Mouse (Mus musculus): ENCODE results near the gene Tjap1. TPM values are rescaled to one million over a fixed set of nuclear protein-coding genes. Genes with fewer than 3 reads are reported as not detected.

Gene Tjap1
- polyA plus RNA-seq, 1 experiment from 2014 or later: 47.4 TPM

DNA sequence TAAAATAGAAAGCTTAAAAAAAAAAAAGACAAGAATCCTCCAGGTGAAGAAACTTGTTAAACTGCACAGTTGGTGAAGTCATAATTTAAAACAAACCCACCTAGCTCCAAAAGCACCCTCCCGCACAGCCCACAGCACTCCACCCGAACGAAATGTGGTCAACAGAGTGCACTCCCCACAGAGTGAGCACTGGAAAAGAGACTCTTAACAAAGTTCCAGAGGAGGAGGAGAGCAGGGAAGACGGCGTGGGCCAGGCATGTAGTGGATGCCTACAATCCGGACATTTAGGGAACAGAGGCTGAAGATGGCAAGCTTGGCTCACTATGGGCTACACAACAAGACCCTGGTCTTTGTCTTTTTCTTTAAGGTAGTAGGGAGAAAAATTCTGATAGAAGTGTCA, 7.8 kb downstream of the Tjap1 start:
- H3K4me3 ChIP-seq (ENCODE audit: low read depth, low read length): no peak overlapping the region
- H3K9ac ChIP-seq (ENCODE audit: low read depth, low read length): no peak overlapping the region
- no peaks in the 10 kb centered on the region for H3K4me1 ChIP-seq (replicated peaks; ENCODE audit: control insufficient read depth, insufficient read depth, low read length)
- no peaks in the 10 kb centered on the region for H3K9me3 ChIP-seq (ENCODE audit: control insufficient read depth, low read length)
- 82% methylated on average over 6 of the region's 6 CpGs for WGBS
- no peak overlapping the region for H3K27ac ChIP-seq (ENCODE audit: low read depth, low read length)
- 0 out of 2 replicates have a peak, but pooled peaks cover 3% of the 10 kb centered on the region for H3K36me3 ChIP-seq (ENCODE audit: control insufficient read depth, insufficient read depth, low read length)
- no peak for ATAC-seq (ENCODE audit: low FRiP score)
- no peaks in the 10 kb centered on the region for H3K27me3 ChIP-seq (ENCODE audit: control insufficient read depth, insufficient read depth, low read length)
- no peak for DNase-seq (ENCODE audit: low spot score)
- no peak overlapping the region for H3K4me2 ChIP-seq (replicated peaks; ENCODE audit: low read depth, low read length)

DNA sequence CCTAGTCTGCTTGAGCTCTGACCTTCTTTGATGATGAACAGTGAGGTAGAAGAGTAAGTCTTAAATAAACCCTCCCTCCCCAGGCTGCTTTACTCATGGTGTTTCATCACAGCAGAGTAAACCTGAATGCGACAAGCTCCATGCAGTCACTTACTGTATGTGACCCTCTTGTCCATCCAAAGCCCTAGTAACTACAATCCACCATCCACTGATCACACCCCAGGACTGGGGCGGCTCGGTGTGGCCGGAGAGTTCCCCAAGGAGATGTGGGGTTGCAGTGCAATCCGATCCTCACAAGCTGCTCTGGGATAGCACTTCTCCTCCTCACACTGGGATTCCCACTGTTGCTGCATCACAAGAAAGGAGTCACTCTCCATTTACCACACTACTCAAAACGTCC, 8.4 kb downstream of the Tjap1 start:
- Histone ChIP-seq H3K27ac (ENCODE audit: low read depth, low read length) (no peak overlapping the region), H3K4me2 (replicated peaks; ENCODE audit: low read depth, low read length) (no peak overlapping the region), H3K4me3 (ENCODE audit: low read depth, low read length) (no peak overlapping the region), H3K9me3 (ENCODE audit: control insufficient read depth, low read length) (no peaks in the 10 kb centered on the region), H3K36me3 (ENCODE audit: control insufficient read depth, insufficient read depth, low read length) (0 out of 2 replicates have a peak, but pooled peaks cover 3% of the 10 kb centered on the region), H3K27me3 (ENCODE audit: control insufficient read depth, insufficient read depth, low read length) (no peaks in the 10 kb centered on the region), H3K4me1 (replicated peaks; ENCODE audit: control insufficient read depth, insufficient read depth, low read length) (no peaks in the 10 kb centered on the region), H3K9ac (ENCODE audit: low read depth, low read length) (no peak overlapping the region)
- DNase-seq (ENCODE audit: low spot score) (no peak), ATAC-seq (ENCODE audit: low FRiP score) (no peak)
- 68% methylated on average over 6 of the region's 6 CpGs for WGBS

DNA sequence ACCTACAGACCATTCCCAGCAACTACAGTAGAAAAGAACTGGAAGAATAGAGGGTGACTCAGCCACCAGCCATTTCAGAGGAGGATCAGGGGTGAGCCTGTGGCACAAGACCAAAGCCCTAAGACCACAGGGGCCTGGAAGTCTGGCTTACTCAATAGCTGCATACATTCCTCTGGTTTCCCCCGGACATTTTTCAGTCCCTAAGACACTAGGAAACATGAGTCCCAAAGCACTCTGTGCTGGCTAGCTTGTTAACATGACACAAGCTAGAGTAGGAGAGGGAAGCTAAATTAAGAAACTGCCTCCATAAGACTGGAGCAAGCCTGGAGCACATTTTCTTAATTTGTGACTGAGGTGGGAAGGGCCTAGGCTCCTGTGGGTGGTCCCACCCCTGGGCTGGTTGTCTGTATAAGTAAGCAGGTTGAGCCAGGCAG, 9.0 kb downstream of the Tjap1 start:
- Histone ChIP-seq H3K4me3 (ENCODE audit: low read depth, low read length) (no peak overlapping the region), H3K27ac (ENCODE audit: low read depth, low read length) (no peak overlapping the region), H3K9me3 (ENCODE audit: control insufficient read depth, low read length) (no peaks in the 10 kb centered on the region), H3K27me3 (ENCODE audit: control insufficient read depth, insufficient read depth, low read length) (no peaks in the 10 kb centered on the region), H3K4me1 (replicated peaks; ENCODE audit: control insufficient read depth, insufficient read depth, low read length) (no peaks in the 10 kb centered on the region), H3K9ac (ENCODE audit: low read depth, low read length) (no peak overlapping the region), H3K36me3 (ENCODE audit: control insufficient read depth, insufficient read depth, low read length) (0 out of 2 replicates have a peak, but pooled peaks cover 3% of the 10 kb centered on the region), H3K4me2 (replicated peaks; ENCODE audit: low read depth, low read length) (no peak overlapping the region)
- DNase-seq (ENCODE audit: low spot score) (no peak), ATAC-seq (ENCODE audit: low FRiP score) (no peak)
- 50% methylated on average over 1 of the region's 1 CpGs for WGBS

DNA sequence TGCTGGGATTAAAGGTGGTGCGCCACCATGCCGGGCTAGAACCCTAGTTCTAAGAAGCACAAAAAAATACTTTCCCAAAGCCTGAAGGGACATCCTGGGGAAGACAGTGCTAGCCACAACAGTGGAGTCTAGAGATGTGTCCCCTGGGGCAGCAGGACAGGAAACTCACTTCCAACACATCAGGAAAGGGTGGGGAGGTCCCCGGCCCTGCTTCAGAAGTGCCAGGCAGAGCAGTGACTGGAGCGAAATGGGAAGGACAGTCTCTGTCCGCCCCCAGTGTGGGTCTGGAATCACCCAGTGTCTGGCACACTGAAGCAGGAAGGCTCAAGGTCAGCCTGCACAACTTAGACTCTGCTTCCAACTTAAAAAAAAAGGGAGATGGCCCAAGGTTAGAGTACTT, 10.2 kb downstream of the Tjap1 start:
- DNase-seq (ENCODE audit: low spot score) (no peak), ATAC-seq (ENCODE audit: low FRiP score) (no peak)
- Histone ChIP-seq H3K4me3 (ENCODE audit: low read depth, low read length) (no peak overlapping the region), H3K4me1 (replicated peaks; ENCODE audit: control insufficient read depth, insufficient read depth, low read length) (no peaks in the 10 kb centered on the region), H3K4me2 (replicated peaks; ENCODE audit: low read depth, low read length) (no peak overlapping the region), H3K27ac (ENCODE audit: low read depth, low read length) (no peak overlapping the region), H3K27me3 (ENCODE audit: control insufficient read depth, insufficient read depth, low read length) (no peaks in the 10 kb centered on the region), H3K36me3 (ENCODE audit: control insufficient read depth, insufficient read depth, low read length) (0 out of 2 replicates have a peak, but pooled peaks cover 3% of the 10 kb centered on the region), H3K9ac (ENCODE audit: low read depth, low read length) (no peak overlapping the region), H3K9me3 (ENCODE audit: control insufficient read depth, low read length) (no peaks in the 10 kb centered on the region)
- WGBS: 86% methylated on average over 5 of the region's 5 CpGs

DNA sequence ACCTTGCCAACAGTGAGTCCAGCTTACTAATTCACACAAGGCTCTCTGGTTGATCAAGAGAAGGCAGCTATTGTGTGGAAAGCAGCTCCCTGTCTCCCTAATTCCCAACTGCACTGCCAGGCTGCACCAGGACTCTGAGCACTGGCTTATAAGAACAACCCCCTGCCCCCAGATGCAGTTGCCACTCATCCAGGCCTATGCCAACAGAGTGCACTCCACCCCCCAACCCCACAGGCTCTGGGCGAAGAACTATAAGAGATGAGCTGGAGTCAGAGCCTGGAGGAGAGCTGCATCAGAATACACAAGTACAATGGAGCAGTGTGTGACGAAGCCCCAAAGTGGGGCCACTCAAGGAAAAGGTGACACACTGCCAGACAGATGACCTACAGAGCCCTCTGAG, 10.8 kb downstream of the Tjap1 start:
- Histone ChIP-seq H3K9ac (ENCODE audit: low read depth, low read length) (no peak overlapping the region), H3K9me3 (ENCODE audit: control insufficient read depth, low read length) (no peaks in the 10 kb centered on the region), H3K4me1 (replicated peaks; ENCODE audit: control insufficient read depth, insufficient read depth, low read length) (no peaks in the 10 kb centered on the region), H3K4me2 (replicated peaks; ENCODE audit: low read depth, low read length) (no peak overlapping the region), H3K27ac (ENCODE audit: low read depth, low read length) (no peak overlapping the region), H3K4me3 (ENCODE audit: low read depth, low read length) (no peak overlapping the region), H3K27me3 (ENCODE audit: control insufficient read depth, insufficient read depth, low read length) (no peaks in the 10 kb centered on the region), H3K36me3 (ENCODE audit: control insufficient read depth, insufficient read depth, low read length) (0 out of 2 replicates have a peak, but pooled peaks cover 3% of the 10 kb centered on the region)
- WGBS: 79% methylated on average over 2 of the region's 2 CpGs
- ATAC-seq (ENCODE audit: low FRiP score) (no peak), DNase-seq (ENCODE audit: low spot score) (no peak)

DNA sequence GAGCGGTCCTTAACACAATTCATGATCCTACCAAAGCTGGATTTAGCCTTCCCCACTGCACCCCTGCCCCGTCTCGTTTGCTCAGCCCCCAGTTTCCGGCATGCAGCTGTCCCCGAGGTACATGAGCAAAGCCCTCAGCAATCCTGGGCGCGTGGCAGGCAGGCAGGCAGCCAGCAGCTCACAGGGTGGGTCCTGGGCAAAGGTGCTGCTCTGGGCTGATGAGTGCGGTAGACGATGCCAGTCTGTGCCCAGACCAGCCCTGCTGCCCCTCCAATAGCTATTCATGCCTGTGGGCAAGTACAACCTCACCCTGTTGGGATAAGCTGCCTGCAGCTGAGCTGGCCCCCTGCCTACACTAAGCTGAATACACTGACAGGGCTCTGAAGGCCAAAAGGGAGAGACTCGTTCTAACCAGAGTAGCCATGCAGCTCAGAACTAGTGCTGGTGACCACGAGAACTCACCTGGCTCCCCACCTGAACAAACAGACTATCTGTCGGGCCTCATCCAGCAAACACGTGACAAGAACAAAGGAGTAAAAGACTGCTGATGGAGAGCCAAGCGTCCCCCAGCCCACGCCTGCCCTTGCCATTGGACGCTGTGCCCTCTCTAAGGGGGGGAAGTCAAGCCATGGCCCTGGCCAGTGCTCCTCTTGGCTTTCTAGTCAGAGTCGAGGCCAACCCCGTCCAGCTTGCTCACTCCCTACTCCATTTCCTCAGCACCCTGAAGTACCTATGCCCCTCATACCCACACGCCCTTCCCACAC, 12.9 kb downstream of the Tjap1 start:
- Histone ChIP-seq H3K4me2 (replicated peaks; ENCODE audit: low read depth, low read length) (no peak overlapping the region), H3K36me3 (ENCODE audit: control insufficient read depth, insufficient read depth, low read length) (0 out of 2 replicates have a peak, but pooled peaks cover 3% of the 10 kb centered on the region), H3K9me3 (ENCODE audit: control insufficient read depth, low read length) (no peaks in the 10 kb centered on the region), H3K27me3 (ENCODE audit: control insufficient read depth, insufficient read depth, low read length) (no peaks in the 10 kb centered on the region), H3K9ac (ENCODE audit: low read depth, low read length) (no peak overlapping the region), H3K4me1 (replicated peaks; ENCODE audit: control insufficient read depth, insufficient read depth, low read length) (0 out of 2 replicates have a peak, but pooled peaks cover 2% of the 10 kb centered on the region), H3K4me3 (ENCODE audit: low read depth, low read length) (no peak overlapping the region), H3K27ac (ENCODE audit: low read depth, low read length) (no peak overlapping the region)
- WGBS: 90% methylated on average over 19 of the region's 19 CpGs
- DNase-seq (ENCODE audit: low spot score): no peak
- ATAC-seq (ENCODE audit: low FRiP score): no peak

DNA sequence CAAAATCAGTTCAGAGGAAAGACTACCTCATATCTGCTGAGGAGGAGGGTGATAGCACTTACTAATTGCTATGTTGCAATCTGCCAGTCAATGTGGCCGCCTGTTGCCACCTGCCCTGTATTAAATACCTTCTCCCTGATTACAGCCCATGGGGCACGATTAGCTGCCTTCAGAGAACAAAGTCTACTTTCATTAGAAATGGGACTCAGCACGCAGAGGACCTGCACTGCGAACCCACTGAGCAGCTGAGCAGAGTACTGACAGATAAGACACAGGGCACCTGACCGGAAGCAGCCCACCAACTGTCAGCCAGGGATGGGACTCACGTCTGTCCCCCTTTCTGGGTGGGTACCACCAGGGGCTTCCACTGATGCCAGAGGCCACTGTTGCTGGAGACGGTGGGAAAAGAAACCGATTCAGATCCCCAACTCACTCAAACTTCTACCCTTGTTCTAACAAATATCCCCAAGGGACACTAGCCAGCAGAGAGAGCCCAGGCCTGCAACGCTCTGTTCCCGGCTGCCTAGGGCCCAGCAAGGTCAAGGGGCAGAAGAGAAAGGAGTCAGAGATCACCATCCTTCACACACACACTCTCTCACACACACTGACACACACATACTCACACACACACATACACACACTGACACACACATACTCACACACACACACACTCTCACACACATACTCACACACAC, 14.7 kb downstream of the Tjap1 start:
- H3K4me3 ChIP-seq (ENCODE audit: low read depth, low read length): no peak overlapping the region
- no peak overlapping the region for H3K4me2 ChIP-seq (replicated peaks; ENCODE audit: low read depth, low read length)
- H3K4me1 ChIP-seq (replicated peaks; ENCODE audit: control insufficient read depth, insufficient read depth, low read length): 0 out of 2 replicates have a peak, but pooled peaks cover 2% of the 10 kb centered on the region
- no peaks in the 10 kb centered on the region for H3K9me3 ChIP-seq (ENCODE audit: control insufficient read depth, low read length)
- H3K36me3 ChIP-seq (ENCODE audit: control insufficient read depth, insufficient read depth, low read length): peaks cover 5% of the 10 kb centered on the region; the same call in 1 of the 2 replicates
- ATAC-seq (ENCODE audit: low FRiP score) (no peak), DNase-seq (ENCODE audit: low spot score) (no peak)
- H3K9ac ChIP-seq (ENCODE audit: low read depth, low read length): no peak overlapping the region
- H3K27ac ChIP-seq (ENCODE audit: low read depth, low read length): no peak overlapping the region
- H3K27me3 ChIP-seq (ENCODE audit: control insufficient read depth, insufficient read depth, low read length): no peaks in the 10 kb centered on the region
- 73% methylated on average over 10 of the region's 10 CpGs for WGBS

DNA sequence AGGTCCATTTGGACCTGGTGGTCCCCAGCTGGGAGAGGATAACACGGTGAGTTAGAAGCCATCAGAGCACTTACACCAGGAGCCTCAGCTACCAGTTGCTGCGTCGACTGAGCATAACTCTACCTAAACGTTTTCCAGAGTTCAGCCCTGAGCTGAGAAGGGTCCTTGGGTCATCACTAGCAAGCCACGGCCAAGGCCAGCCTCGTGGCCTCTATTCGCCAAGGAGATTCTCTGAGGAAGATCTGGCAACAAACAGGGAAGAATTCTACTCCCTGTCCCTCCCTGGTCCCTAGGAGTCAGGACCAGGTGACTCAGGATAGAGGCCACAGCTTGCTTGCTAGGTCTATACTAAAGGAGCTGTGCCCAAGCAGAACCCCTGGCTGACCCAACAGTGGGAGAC, 15.3 kb downstream of the Tjap1 start:
- no peak for DNase-seq (ENCODE audit: low spot score)
- no peak overlapping the region for H3K27ac ChIP-seq (ENCODE audit: low read depth, low read length)
- H3K4me3 ChIP-seq (ENCODE audit: low read depth, low read length): no peak overlapping the region
- WGBS: 82% methylated on average over 7 of the region's 7 CpGs
- H3K9ac ChIP-seq (ENCODE audit: low read depth, low read length): no peak overlapping the region
- H3K4me2 ChIP-seq (replicated peaks; ENCODE audit: low read depth, low read length): no peak overlapping the region
- no peaks in the 10 kb centered on the region for H3K9me3 ChIP-seq (ENCODE audit: control insufficient read depth, low read length)
- peaks cover 6% of the 10 kb centered on the region; the same call in 1 of the 2 replicates for H3K36me3 ChIP-seq (ENCODE audit: control insufficient read depth, insufficient read depth, low read length)
- H3K4me1 ChIP-seq (replicated peaks; ENCODE audit: control insufficient read depth, insufficient read depth, low read length): 0 out of 2 replicates have a peak, but pooled peaks cover 2% of the 10 kb centered on the region
- no peaks in the 10 kb centered on the region for H3K27me3 ChIP-seq (ENCODE audit: control insufficient read depth, insufficient read depth, low read length)
- ATAC-seq (ENCODE audit: low FRiP score): no peak

Measured in hindbrain, embryonic 11.5 days (tissue).